15 mouse cellular contexts compared by ENCODE assay signal in the genomic region with DNA sequence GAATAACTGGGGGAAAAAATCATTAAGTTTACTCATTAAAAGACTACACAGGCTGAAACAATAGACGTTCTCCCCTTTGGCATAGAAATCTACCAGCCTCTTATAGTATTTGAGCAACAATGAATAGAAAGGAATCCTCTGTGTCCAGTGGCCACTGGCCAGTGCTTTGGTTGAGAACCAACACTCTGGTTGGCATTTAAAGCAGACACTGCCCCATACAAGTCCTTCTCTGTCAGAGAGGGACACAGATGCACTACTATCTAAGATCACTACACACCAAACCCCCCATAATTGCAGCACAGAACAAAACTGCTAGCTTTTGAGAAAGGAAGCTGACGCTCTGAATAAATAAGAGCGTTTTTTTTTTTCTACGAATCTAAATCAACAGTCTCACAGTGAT.
DNase-seq lines count a peak whose midpoint lies in the region; ATAC-seq and TF ChIP-seq lines count a peak whose summit lies in the region.
"Had no signal": no experiment of that assay in that cellular context is flagged by ENCODE, and none has a peak within 500 bp of the region (broad histone marks: within the 10 kb centered on the region; RNA-seq: fewer than 3 reads in every experiment).

No protein-coding gene starts in this region.

- ATAC-seq in midbrain, postnatal 0 days (ENCODE audit: low FRiP score) = peak; percentile 79
- ATAC-seq in midbrain, embryonic 14.5 days (ENCODE audit: low FRiP score, low TSS enrichment) = no peak
- ATAC-seq: CD4-positive, CD25-positive, alpha-beta regulatory T cell, adult 4 months; intestine, embryonic 15.5 days; lung, postnatal 0 days had no signal

- intact Hi-C loops in gastrocnemius, adult 2 months (cut with DNase I) = no loop called here
- intact Hi-C loops in gastrocnemius, postnatal 36 days (cut with DNase I) = no loop called here
- intact Hi-C loops in left cerebral cortex, postnatal 4 days (cut with DNase I) = no loop called here

- no peak for TF ChIP-seq CTCF in gastrocnemius, adult 2 months (IDR thresholded peaks at IDR 0.05)
- TF ChIP-seq CTCF in midbrain, postnatal 0 days (IDR thresholded peaks at IDR 0.05) = no peak

- no peak for DNase-seq in gastrocnemius, adult 2 months
- DNase-seq in gastrocnemius, postnatal 36 days = no peak
- peak; percentile 74 for DNase-seq in midbrain, postnatal 0 days (ENCODE audit: low spot score)
- DNase-seq in midbrain, embryonic 14.5 days = no peak
- peak; percentile 57 to 71 for DNase-seq in layer of hippocampus, adult 8-10 months (ENCODE audit: low spot score in 2 of 2)
- peak; percentile 35 for DNase-seq in left cerebral cortex, postnatal 4 days
- DNase-seq in gastrocnemius, adult 18-20 months (ENCODE audit: low spot score) = no peak
- DNase-seq: cerebellum, postnatal 25 days; heart, adult 18-20 months; heart, postnatal 10 days; liver, embryonic 13.5 days had no signal

- no peak overlapping the region for H3K4me2 ChIP-seq in midbrain, postnatal 0 days (ENCODE audit: low read depth, low read length, poor library complexity, severe bottlenecking)
- H3K4me2 ChIP-seq in midbrain, embryonic 14.5 days (ENCODE audit: low read length) = no peak overlapping the region
- H3K4me2 ChIP-seq: intestine, embryonic 15.5 days; liver, embryonic 13.5 days had no signal

- H3K9ac ChIP-seq in midbrain, postnatal 0 days (replicated peaks; ENCODE audit: low read length, poor library complexity, severe bottlenecking) = no peak overlapping the region
- no peak overlapping the region for H3K9ac ChIP-seq in midbrain, embryonic 14.5 days (replicated peaks; ENCODE audit: low read length)
- H3K9ac ChIP-seq: intestine, embryonic 15.5 days; liver, embryonic 13.5 days had no signal

- H3K27ac ChIP-seq in gastrocnemius, adult 2 months = peak overlapping the region; percentile 35; the same call in 1 of the 2 replicates
- H3K27ac ChIP-seq in midbrain, postnatal 0 days (ENCODE audit: low read depth, low read length) = peak overlapping the region; percentile 8; the same call in 1 of the 2 replicates
- H3K27ac ChIP-seq in midbrain, embryonic 14.5 days (replicated peaks; ENCODE audit: low read depth, low read length) = no peak overlapping the region
- H3K27ac ChIP-seq: intestine, embryonic 15.5 days; liver, embryonic 13.5 days had no signal

- H3K9me3 ChIP-seq in midbrain, postnatal 0 days (ENCODE audit: low read length) = no peaks in the 10 kb centered on the region
- H3K9me3 ChIP-seq in midbrain, embryonic 14.5 days (ENCODE audit: control insufficient read depth, low read length) = no peaks in the 10 kb centered on the region
- H3K9me3 ChIP-seq: intestine, embryonic 15.5 days; liver, embryonic 13.5 days; megakaryocyte, embryonic 14.5 days had no signal

- peaks cover 9% of the 10 kb centered on the region for H3K4me1 ChIP-seq in midbrain, postnatal 0 days (ENCODE audit: insufficient read depth, low read length)
- H3K4me1 ChIP-seq in midbrain, embryonic 14.5 days (ENCODE audit: control insufficient read depth, insufficient read depth, low read length) = peaks cover 7% of the 10 kb centered on the region
- H3K4me1 ChIP-seq: liver, embryonic 13.5 days had no signal

- H3K36me3 ChIP-seq in midbrain, postnatal 0 days (ENCODE audit: insufficient read depth, low read length) = no peaks in the 10 kb centered on the region
- no peaks in the 10 kb centered on the region for H3K36me3 ChIP-seq in midbrain, embryonic 14.5 days (ENCODE audit: control insufficient read depth, insufficient read depth, low read length)
- H3K36me3 ChIP-seq: intestine, embryonic 15.5 days; liver, embryonic 13.5 days had no signal

- 64% methylated on average over 4 of the region's 4 CpGs for WGBS in midbrain, postnatal 0 days
- WGBS in midbrain, embryonic 14.5 days = 79% methylated on average over 4 of the region's 4 CpGs

- no peaks in the 10 kb centered on the region for H3K27me3 ChIP-seq in midbrain, postnatal 0 days (ENCODE audit: insufficient read depth, low read length)
- H3K27me3 ChIP-seq in midbrain, embryonic 14.5 days (ENCODE audit: control insufficient read depth, insufficient read depth, low read length) = no peaks in the 10 kb centered on the region
- H3K27me3 ChIP-seq: intestine, embryonic 15.5 days; liver, embryonic 13.5 days had no signal

- H3K4me3 ChIP-seq in gastrocnemius, adult 2 months = no peak overlapping the region
- H3K4me3 ChIP-seq in midbrain, postnatal 0 days (ENCODE audit: low read depth, low read length) = no peak overlapping the region
- H3K4me3 ChIP-seq in midbrain, embryonic 14.5 days (replicated peaks; ENCODE audit: low read depth, low read length) = no peak overlapping the region
- H3K4me3 ChIP-seq: intestine, embryonic 15.5 days; liver, embryonic 13.5 days; megakaryocyte, embryonic 14.5 days had no signal

Comparison
In these comparisons a context has a peak if more than half of its experiments do, and no peak if none do; other contexts are left out.
1. DNase-seq: peak in midbrain, postnatal 0 days (single experiment), layer of hippocampus, adult 8-10 months (2 of 2) and left cerebral cortex, postnatal 4 days (single experiment); none in gastrocnemius, adult 2 months (single experiment), gastrocnemius, postnatal 36 days (0 of 2), midbrain, embryonic 14.5 days (single experiment) and gastrocnemius, adult 18-20 months (single experiment).